Mouse (Mus musculus): ENCODE results near the gene Evx1. TPM values are rescaled to one million over a fixed set of nuclear protein-coding genes. Genes with fewer than 3 reads are reported as not detected.
A peak's percentile ranks its signal among the peaks of the same experiment; 100 is the strongest.

Gene Evx1
- polyA plus RNA-seq, 1 experiment, result not detected

DNA sequence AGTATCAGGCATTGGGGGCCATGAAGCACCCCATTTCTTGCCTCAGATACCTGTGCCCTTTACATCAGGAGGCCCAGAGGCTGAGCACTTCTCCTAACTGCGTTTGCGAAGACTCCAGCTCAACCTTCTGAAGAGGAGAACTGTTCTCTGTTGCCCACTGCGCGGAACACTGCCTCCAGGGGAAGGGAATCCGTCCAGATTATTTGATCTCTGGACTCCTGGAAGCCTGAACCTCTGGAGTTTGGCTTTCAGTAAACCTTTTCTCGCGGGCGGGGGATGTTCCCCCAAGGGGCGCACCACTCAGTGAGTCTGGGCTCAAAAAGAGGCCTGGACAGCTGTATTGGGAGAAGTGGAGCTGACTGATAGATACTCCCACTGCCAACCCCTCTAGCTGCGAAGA, 3.5 kb upstream of the Evx1 start:
- no peak overlapping the region for H3K27ac ChIP-seq (ENCODE audit: insufficient read depth, low read depth, low read length)
- TF ChIP-seq POLR2A (IDR thresholded peaks at IDR 0.05; ENCODE audit: low read depth, low read length) (no peak), CTCF (conservative IDR thresholded peaks at IDR 0.05; ENCODE audit: insufficient read depth, insufficient read length, low read depth, low read length) (no peak)
- H3K4me3 ChIP-seq (ENCODE audit: insufficient read depth, low read depth, low read length), result no peak overlapping the region
- 41% methylated on average over 10 of the region's 10 CpGs for WGBS
- peaks cover 6% of the 10 kb centered on the region for H3K27me3 ChIP-seq (replicated peaks; ENCODE audit: control insufficient read depth, insufficient read depth, low read length)
- peaks cover 16% of the 10 kb centered on the region; the same call in 1 of the 2 replicates for H3K4me1 ChIP-seq (ENCODE audit: control insufficient read depth, insufficient read depth, low read length)
- no peaks in the 10 kb centered on the region for H3K36me3 ChIP-seq (ENCODE audit: control insufficient read depth, insufficient read depth, low read length)
- peak; percentile 72 for DNase-seq

- H3K27me3 ChIP-seq (replicated peaks; ENCODE audit: control insufficient read depth, insufficient read depth, low read length), result peaks cover 6% of the 10 kb centered on the region
These were observed 2.9 kb upstream of the Evx1 start for GRCm38 (mm10) chr6:52310366-52310765.

GRCm38 (mm10) chr6:52311661-52312557, 1.4 kb upstream of the Evx1 start:
- Histone ChIP-seq H3K4me3 (ENCODE audit: insufficient read depth, low read depth, low read length) (no peak overlapping the region), H3K4me1 (ENCODE audit: control insufficient read depth, insufficient read depth, low read length) (peaks cover 11% of the 10 kb centered on the region; the same call in 1 of the 2 replicates), H3K36me3 (ENCODE audit: control insufficient read depth, insufficient read depth, low read length) (no peaks in the 10 kb centered on the region), H3K27ac (ENCODE audit: insufficient read depth, low read depth, low read length) (no peak overlapping the region), H3K27me3 (replicated peaks; ENCODE audit: control insufficient read depth, insufficient read depth, low read length) (peaks cover 8% of the 10 kb centered on the region)
- TF ChIP-seq POLR2A (IDR thresholded peaks at IDR 0.05; ENCODE audit: low read depth, low read length), result no peak
- no peak for TF ChIP-seq CTCF (conservative IDR thresholded peaks at IDR 0.05; ENCODE audit: insufficient read depth, insufficient read length, low read depth, low read length)
- 18% methylated on average over 6 of the region's 6 CpGs for WGBS
- DNase-seq, result no peak

More at GRCm38 (mm10) chr6:52310366-52310765, 2.9 kb upstream of the Evx1 start:
- no peak overlapping the region for H3K4me3 ChIP-seq (ENCODE audit: insufficient read depth, low read depth, low read length)
- no peaks in the 10 kb centered on the region for H3K36me3 ChIP-seq (ENCODE audit: control insufficient read depth, insufficient read depth, low read length)
- no peak for TF ChIP-seq CTCF (conservative IDR thresholded peaks at IDR 0.05; ENCODE audit: insufficient read depth, insufficient read length, low read depth, low read length)
- TF ChIP-seq POLR2A (IDR thresholded peaks at IDR 0.05; ENCODE audit: low read depth, low read length), result no peak
- peaks cover 16% of the 10 kb centered on the region; the same call in 1 of the 2 replicates for H3K4me1 ChIP-seq (ENCODE audit: control insufficient read depth, insufficient read depth, low read length)
- no peak overlapping the region for H3K27ac ChIP-seq (ENCODE audit: insufficient read depth, low read depth, low read length)
- DNase-seq, result peak; percentile 83
- WGBS, result 3% methylated on average over 24 of the region's 24 CpGs

DNA sequence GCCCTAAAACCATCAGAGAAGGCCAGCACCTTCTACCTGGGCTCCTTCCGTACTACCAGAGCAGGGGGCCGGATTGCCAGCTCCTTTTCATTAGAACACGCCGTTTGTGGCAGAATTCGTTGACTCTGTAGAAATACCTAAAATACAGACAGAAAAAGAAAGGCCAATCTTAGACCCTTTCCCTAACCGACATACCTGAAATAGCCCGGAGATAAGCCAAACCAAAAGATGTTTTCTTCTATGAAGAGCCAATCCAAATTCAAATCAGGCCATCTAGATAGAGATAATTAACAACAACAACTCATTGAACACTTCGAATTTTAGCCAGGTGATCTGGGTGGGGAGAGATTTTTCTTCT, 761 bp upstream of the Evx1 start:
- H3K27me3 ChIP-seq (replicated peaks; ENCODE audit: control insufficient read depth, insufficient read depth, low read length), result peaks cover 9% of the 10 kb centered on the region
- peaks cover 11% of the 10 kb centered on the region; the same call in 1 of the 2 replicates for H3K4me1 ChIP-seq (ENCODE audit: control insufficient read depth, insufficient read depth, low read length)
- H3K27ac ChIP-seq (ENCODE audit: insufficient read depth, low read depth, low read length), result no peak overlapping the region
- 11% methylated on average over 8 of the region's 8 CpGs for WGBS
- TF ChIP-seq CTCF (conservative IDR thresholded peaks at IDR 0.05; ENCODE audit: insufficient read depth, insufficient read length, low read depth, low read length) (no peak), POLR2A (IDR thresholded peaks at IDR 0.05; ENCODE audit: low read depth, low read length) (no peak)
- no peak overlapping the region for H3K4me3 ChIP-seq (ENCODE audit: insufficient read depth, low read depth, low read length)
- H3K36me3 ChIP-seq (ENCODE audit: control insufficient read depth, insufficient read depth, low read length), result no peaks in the 10 kb centered on the region
- DNase-seq, result no peak

GRCm38 (mm10) chr6:52314304-52315100, 1.2 kb downstream of the Evx1 start:
- Histone ChIP-seq H3K4me1 (ENCODE audit: control insufficient read depth, insufficient read depth, low read length) (peaks cover 6% of the 10 kb centered on the region; the same call in 1 of the 2 replicates), H3K27me3 (replicated peaks; ENCODE audit: control insufficient read depth, insufficient read depth, low read length) (peaks cover 9% of the 10 kb centered on the region), H3K27ac (ENCODE audit: insufficient read depth, low read depth, low read length) (no peak overlapping the region), H3K36me3 (ENCODE audit: control insufficient read depth, insufficient read depth, low read length) (no peaks in the 10 kb centered on the region), H3K4me3 (ENCODE audit: insufficient read depth, low read depth, low read length) (no peak overlapping the region)
- WGBS, result 5% methylated on average over 27 of the region's 27 CpGs
- TF ChIP-seq POLR2A (IDR thresholded peaks at IDR 0.05; ENCODE audit: low read depth, low read length) (no peak), CTCF (conservative IDR thresholded peaks at IDR 0.05; ENCODE audit: insufficient read depth, insufficient read length, low read depth, low read length) (no peak)
- no peak for DNase-seq

DNA sequence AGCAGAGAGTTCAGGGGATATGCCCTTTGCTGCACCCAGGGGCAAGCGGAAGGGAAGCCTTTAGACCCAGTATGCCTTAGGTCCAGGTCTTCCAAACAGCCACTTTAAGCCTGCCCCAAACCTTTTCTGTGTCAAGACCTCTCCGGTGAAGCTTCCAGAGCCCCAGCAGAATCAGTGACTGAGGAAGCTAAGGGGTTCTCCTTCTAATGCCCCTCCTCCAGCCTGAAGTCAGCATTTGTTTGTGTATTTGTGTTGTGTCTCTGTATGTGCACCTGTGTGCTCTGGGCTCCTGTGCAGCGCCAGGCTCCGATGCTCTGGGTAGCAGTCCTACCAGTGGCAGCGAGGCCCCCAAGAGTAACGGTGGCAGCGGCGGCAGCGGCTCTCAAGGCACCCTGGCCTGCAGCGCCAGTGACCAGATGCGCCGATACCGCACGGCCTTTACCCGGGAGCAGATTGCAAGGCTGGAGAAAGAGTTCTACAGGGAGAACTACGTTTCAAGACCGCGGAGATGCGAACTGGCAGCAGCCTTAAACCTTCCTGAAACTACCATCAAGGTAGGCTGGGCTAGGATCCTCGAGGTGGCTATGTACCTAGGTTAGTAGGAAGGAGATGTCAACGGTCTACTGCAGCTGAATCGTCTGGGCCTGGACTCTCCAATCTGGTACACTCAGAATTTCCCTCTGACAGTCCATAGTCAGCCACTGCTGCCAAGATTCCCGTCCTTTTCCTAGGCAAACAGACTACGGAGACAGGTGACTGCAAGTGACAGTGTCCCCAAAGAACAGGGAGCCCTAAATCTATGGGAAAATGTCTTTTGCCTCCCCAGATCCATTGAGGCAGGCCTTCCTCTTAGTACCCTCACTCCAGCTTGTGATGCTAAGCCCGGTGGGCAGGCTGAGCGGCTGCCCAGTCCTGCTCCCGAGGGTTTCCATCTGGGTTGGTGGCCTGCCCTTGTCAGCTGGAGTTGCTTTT, 2.4 kb downstream of the Evx1 start:
- no peak for DNase-seq
- WGBS, result 12% methylated on average over 27 of the region's 27 CpGs
- Histone ChIP-seq H3K27me3 (replicated peaks; ENCODE audit: control insufficient read depth, insufficient read depth, low read length) (peaks cover 11% of the 10 kb centered on the region), H3K36me3 (ENCODE audit: control insufficient read depth, insufficient read depth, low read length) (no peaks in the 10 kb centered on the region), H3K4me1 (ENCODE audit: control insufficient read depth, insufficient read depth, low read length) (no peaks in the 10 kb centered on the region), H3K27ac (ENCODE audit: insufficient read depth, low read depth, low read length) (no peak overlapping the region), H3K4me3 (ENCODE audit: insufficient read depth, low read depth, low read length) (no peak overlapping the region)
- TF ChIP-seq POLR2A (IDR thresholded peaks at IDR 0.05; ENCODE audit: low read depth, low read length) (no peak), CTCF (conservative IDR thresholded peaks at IDR 0.05; ENCODE audit: insufficient read depth, insufficient read length, low read depth, low read length) (no peak)

Data from kidney, adult 2 months (tissue).